Mouse (Mus musculus) brain, embryonic 14.5 days (tissue): ENCODE measurements at regions not wholly inside any gene's neighbourhood (a gene's known extent, or its start where the extent isn't known, plus 50 kb on each side); places are given as distances from the start of the nearest gene placed in this dataset.

ENCODE experiments used
- CTCF ChIP-seq: fragments of 200-500 bp; IDR thresholded peaks from 2 replicates; pipeline ENCODE4 v1.5.1; 2012; ENCODE audit warnings: inconsistent platforms, mild to moderate bottlenecking, moderate library complexity, borderline replicate concordance; ENCODE audit not compliant: insufficient read depth, insufficient read length; ENCODE audit errors: extremely low read depth
- POLR2A ChIP-seq: fragments of 200-500 bp; IDR thresholded peaks from 2 replicates; pipeline ENCODE4 v1.6.1; 2012; ENCODE audit warnings: mild to moderate bottlenecking, inconsistent platforms, borderline replicate concordance; ENCODE audit not compliant: poor library complexity, insufficient read depth, insufficient read length, severe bottlenecking; ENCODE audit errors: extremely low read depth

GRCm38 (mm10) chr11:25518131-25518530, 692.4 kb downstream of the 5730522E02Rik start:
- no peak for TF ChIP-seq CTCF
- no peak for TF ChIP-seq POLR2A
